Mouse (Mus musculus): ENCODE data around the gene Mfrp. TPM values are rescaled to one million over a fixed set of nuclear protein-coding genes. Genes with fewer than 3 reads are reported as not detected.

Mfrp gene
- not detected for polyA plus RNA-seq (2015; fragmentation: Illumina TruSeq; extraction: RNeasy Lipid Tissue Mini Kit (QIAGEN cat#74804); ENCODE audit: insufficient read depth, low read depth, low replicate concordance)

DNA sequence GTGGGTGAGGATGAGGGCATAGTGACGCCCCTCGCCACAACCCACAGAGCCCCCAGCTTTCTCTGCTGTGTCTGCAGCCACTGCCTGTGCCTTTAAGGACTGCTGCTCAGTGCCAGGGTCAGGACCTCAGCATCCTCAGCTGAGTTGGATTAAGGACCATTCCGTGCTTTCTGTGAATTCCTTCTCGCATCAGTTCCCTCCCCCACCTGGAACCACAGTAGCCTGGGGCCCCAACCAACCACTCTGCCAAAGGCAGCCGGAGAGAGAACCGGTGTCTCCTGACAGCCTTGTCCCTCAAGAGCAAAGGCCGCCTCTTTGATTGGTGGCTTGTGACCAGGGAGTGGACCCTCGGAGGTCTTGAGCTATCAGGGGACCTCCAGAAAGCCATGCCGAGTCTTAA lies at the start of gene Mfrp:
Gene Mfrp, plus strand, starts transcription at position 240 of the 400 bp plus-strand sequence.

DNA sequence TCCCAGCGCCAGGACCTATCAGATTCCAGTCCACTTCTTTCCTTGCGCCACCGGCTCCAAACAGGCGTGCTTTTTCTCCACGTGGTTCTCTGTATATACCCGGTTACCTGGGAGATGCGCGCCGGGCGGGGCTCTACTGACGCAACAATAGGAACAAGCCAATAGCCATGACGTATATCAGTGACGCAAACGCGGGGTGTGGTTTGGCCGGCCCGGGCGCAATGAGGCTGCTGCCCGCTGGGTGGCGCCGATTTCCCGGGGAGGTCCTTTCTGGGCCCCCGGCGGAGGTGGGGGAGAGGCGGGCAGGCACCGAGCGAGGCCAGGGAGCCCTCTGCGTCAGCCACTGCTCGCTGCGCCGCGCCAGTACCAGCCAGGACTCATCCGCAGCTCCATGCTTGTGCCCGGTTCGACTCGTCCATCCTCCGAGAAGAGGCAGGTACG lies 34.7 kb upstream of the Mfrp start, which contains the start of gene Usp2:
Gene Usp2, plus strand, starts transcription at position 237 of the 441 bp plus-strand sequence.

DNA sequence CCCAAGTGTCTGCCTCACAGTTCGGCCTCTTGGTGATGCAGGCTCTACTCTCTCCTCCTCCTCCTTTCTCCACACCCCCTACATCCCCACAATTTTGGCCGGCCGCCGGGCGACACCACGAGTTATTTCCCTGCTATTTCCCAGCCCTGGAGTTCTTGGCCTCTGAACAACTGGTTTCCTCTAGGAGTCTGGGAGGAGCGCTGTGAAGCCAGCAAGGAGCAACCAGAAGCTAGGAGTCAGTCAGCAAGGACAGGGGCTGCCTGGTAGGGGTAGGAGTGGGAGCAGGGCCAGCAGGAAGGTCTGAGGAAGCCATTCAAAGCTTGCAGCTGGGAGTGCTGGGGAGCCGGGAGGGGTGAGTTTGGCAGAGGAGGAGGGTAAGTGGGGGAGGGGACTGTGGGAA lies 5.6 kb downstream of the Mfrp start, which contains the start of gene C1qtnf5:
Gene C1qtnf5, plus strand, starts transcription at position 136 of the 400 bp plus-strand sequence.

DNA sequence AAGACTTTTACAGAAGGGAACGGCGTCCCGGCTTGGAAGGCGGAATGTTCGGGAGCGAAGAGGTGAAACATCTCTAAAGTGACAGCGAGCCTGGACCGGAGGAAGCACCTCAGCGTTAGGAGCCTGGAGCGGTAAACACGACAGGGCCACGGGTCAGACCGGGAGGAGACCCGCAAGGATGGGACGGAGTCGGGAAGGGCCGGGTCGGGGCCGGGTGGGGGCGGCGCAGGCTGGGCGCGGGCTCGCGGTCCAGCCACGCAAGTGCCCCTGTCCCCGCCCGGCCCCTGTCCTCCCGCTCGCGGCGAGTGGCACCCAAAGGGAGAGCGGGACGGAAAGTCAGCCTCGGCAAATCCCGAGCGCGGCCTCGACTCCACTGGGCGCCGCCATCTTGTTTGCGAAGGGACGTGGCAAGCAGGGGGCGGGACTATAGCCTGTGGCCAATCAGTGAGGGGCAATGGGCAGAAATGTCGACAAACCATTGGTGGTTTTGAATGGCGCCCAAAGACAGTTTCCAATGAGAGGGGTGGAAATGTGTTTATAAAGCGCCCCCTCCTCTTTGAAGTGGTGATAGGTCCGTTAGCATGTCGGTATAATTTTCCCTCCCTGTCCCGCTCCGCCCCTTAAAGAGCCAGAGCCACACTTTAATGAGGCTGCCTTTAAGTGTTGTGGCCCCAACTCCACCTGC lies 11.7 kb downstream of the Mfrp start, which contains the start of the genes Gm49380 and Rnf26:
Gene Gm49380, minus strand, starts transcription at position 396 of the 685 bp plus-strand sequence.
Gene Rnf26, minus strand, starts transcription at position 413 of the 685 bp plus-strand sequence.

DNA sequence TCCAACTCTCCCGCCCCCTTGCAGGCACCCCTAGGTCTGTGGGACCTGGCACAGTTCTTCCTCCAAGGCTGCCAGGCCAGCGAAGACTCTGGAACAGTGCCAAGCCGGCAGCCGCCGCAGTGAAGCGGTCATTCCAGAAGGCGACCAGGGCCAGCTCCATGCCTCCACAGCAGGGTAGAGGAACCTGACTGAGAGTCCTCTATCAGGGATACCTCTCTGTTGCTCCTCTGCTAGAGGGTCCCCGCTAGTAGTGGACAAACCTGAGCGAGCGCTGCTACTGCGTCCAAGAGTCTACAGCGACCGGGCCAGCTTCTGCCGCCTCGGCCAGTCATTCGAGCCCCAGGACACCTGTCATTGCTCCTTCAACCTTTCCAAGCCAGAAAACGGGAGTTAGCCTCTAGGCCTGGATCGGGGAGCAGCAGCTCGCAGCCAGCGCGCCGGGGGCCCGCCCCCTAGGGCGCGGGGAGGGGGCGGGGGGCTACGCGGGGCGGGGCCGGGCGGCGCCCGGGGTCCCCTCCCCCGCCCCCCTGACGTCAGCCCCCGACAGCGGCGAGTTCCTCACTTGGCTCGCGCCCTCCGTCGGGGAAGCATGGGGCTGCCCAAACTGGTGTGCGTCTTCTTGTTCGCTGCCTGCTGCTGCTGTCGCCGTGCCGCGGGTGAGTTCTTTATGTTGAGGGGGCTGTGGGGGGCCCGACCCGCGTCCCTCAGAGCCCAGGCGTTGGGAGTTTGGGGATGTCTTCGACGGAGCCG lies 32.7 kb downstream of the Mfrp start, which contains the start of gene Mcam:
Gene Mcam, plus strand, starts transcription at position 369 of the 750 bp plus-strand sequence.

Other genes starting within 250 kb of the Mfrp start
- gene Thy1, start 58.3 kb upstream of the Mfrp start, polyA plus RNA-seq (2015; fragmentation: Illumina TruSeq; extraction: RNeasy Lipid Tissue Mini Kit (QIAGEN cat#74804); ENCODE audit: insufficient read depth, low read depth, low replicate concordance) = 32.5 TPM
- 3.8 TPM for gene Usp2, start 34.7 kb upstream of the Mfrp start, polyA plus RNA-seq (2015; fragmentation: Illumina TruSeq; extraction: RNeasy Lipid Tissue Mini Kit (QIAGEN cat#74804); ENCODE audit: insufficient read depth, low read depth, low replicate concordance)
- 4.0 TPM for gene C1qtnf5, start 5.5 kb downstream of the Mfrp start, polyA plus RNA-seq (2015; fragmentation: Illumina TruSeq; extraction: RNeasy Lipid Tissue Mini Kit (QIAGEN cat#74804); ENCODE audit: insufficient read depth, low read depth, low replicate concordance)
- 0.68 TPM for gene Gm49380, start 11.8 kb downstream of the Mfrp start, polyA plus RNA-seq (2015; fragmentation: Illumina TruSeq; extraction: RNeasy Lipid Tissue Mini Kit (QIAGEN cat#74804); ENCODE audit: insufficient read depth, low read depth, low replicate concordance)
- 3.7 TPM for gene Rnf26, start 11.8 kb downstream of the Mfrp start, polyA plus RNA-seq (2015; fragmentation: Illumina TruSeq; extraction: RNeasy Lipid Tissue Mini Kit (QIAGEN cat#74804); ENCODE audit: insufficient read depth, low read depth, low replicate concordance)
- gene Mcam, start 32.7 kb downstream of the Mfrp start, polyA plus RNA-seq (2015; fragmentation: Illumina TruSeq; extraction: RNeasy Lipid Tissue Mini Kit (QIAGEN cat#74804); ENCODE audit: insufficient read depth, low read depth, low replicate concordance) = 20.3 TPM
- 3.7 TPM for gene Cbl, start 132.3 kb downstream of the Mfrp start, polyA plus RNA-seq (2015; fragmentation: Illumina TruSeq; extraction: RNeasy Lipid Tissue Mini Kit (QIAGEN cat#74804); ENCODE audit: insufficient read depth, low read depth, low replicate concordance)
- not detected for gene Ccdc153, start 138.9 kb downstream of the Mfrp start, polyA plus RNA-seq (2015; fragmentation: Illumina TruSeq; extraction: RNeasy Lipid Tissue Mini Kit (QIAGEN cat#74804); ENCODE audit: insufficient read depth, low read depth, low replicate concordance)
- gene Pdzd3, start 149.7 kb downstream of the Mfrp start, polyA plus RNA-seq (2015; fragmentation: Illumina TruSeq; extraction: RNeasy Lipid Tissue Mini Kit (QIAGEN cat#74804); ENCODE audit: insufficient read depth, low read depth, low replicate concordance) = not detected
- 1.5 TPM for gene Nlrx1, start 166.9 kb downstream of the Mfrp start, polyA plus RNA-seq (2015; fragmentation: Illumina TruSeq; extraction: RNeasy Lipid Tissue Mini Kit (QIAGEN cat#74804); ENCODE audit: insufficient read depth, low read depth, low replicate concordance)
- not detected for gene Abcg4, start 186.9 kb downstream of the Mfrp start, polyA plus RNA-seq (2015; fragmentation: Illumina TruSeq; extraction: RNeasy Lipid Tissue Mini Kit (QIAGEN cat#74804); ENCODE audit: insufficient read depth, low read depth, low replicate concordance)
- 6.1 TPM for gene Hinfp, start 203.9 kb downstream of the Mfrp start, polyA plus RNA-seq (2015; fragmentation: Illumina TruSeq; extraction: RNeasy Lipid Tissue Mini Kit (QIAGEN cat#74804); ENCODE audit: insufficient read depth, low read depth, low replicate concordance)
- gene C2cd2l, start 218.6 kb downstream of the Mfrp start, polyA plus RNA-seq (2015; fragmentation: Illumina TruSeq; extraction: RNeasy Lipid Tissue Mini Kit (QIAGEN cat#74804); ENCODE audit: insufficient read depth, low read depth, low replicate concordance) = 7.6 TPM
- gene Dpagt1, start 224.3 kb downstream of the Mfrp start, polyA plus RNA-seq (2015; fragmentation: Illumina TruSeq; extraction: RNeasy Lipid Tissue Mini Kit (QIAGEN cat#74804); ENCODE audit: insufficient read depth, low read depth, low replicate concordance) = 13.7 TPM
- 5.7 TPM for gene H2afx, start 233.0 kb downstream of the Mfrp start, polyA plus RNA-seq (2015; fragmentation: Illumina TruSeq; extraction: RNeasy Lipid Tissue Mini Kit (QIAGEN cat#74804); ENCODE audit: insufficient read depth, low read depth, low replicate concordance)
- 13.2 TPM for gene Hmbs, start 242.5 kb downstream of the Mfrp start, polyA plus RNA-seq (2015; fragmentation: Illumina TruSeq; extraction: RNeasy Lipid Tissue Mini Kit (QIAGEN cat#74804); ENCODE audit: insufficient read depth, low read depth, low replicate concordance)